Mouse (Mus musculus): ENCODE results near the gene Pou2f1.

Pou2f1 gene

DNA sequence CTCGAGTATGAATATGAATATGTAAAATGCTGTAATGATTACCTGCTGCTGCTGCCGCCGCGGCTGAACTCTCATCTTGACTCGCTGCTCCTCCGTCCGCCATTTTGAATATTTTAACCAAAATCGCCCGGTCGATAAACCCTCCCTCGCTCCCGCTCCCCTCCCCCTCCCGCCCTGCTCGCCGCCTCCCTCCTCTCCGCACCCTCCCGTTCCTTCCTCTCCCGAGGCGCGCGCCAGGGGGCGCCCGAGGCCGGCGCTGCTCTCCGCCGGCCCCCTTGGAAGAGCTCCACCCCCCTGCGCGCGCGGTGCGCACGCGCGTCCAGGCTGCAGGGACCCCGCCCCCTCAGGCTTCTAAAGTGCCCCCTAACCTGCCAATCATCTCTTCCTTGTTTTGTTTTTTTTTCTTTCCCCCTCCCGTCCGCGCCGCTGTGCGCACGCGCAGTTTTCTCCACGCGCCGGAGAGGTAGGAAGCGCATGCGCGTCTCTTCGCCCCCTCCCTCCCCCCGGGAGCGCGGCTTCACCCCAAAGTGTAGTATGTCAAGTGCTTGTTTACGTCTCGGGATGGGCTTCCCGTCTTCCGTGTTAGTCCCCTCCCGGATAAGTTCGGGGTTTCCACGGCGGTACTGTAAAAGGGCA, at the start of gene Pou2f1:
Gene Pou2f1, minus strand, starts transcription at position 159 of the 636 bp plus-strand sequence.
- peak; percentile 98 for DNase-seq

DNA sequence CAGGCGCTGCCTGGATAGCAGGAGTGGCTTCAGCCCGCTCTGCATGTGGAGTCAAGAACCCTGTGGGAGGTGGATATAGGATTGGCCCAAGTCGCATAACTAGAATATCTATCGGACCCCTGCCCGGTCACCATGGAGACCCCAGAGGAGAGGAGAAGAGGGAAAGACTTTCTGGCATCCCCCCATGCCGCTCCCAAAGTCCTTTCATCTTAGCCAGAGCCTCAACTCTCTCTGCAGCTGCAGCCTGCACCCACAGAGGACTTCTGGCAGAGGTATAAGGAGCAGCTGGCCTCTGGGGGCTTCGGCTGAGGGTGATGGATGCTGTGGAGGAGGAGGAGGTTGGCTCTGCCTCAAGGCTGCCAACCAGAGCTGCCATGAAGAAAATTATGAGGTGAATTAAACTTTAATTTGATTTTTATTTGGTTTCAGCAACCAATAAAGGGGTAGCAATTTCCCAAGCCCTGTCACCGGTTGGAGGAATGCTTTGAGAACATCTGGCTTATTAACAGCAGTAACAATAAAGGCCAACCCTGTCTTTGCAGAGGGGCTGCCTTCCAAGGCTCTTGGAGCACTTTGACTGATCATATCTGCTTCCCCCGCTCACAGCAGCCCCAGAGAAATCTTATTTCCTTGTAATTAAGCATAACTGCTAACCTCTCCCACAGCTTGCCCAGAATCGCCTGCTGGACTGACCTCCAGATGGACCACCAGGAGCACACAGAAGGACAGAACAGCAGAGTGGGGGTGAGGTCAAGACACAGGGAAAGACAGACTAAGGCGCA, 46.8 kb upstream of the Pou2f1 start:
- DNase-seq = no peak

- DNase-seq = no peak
These were observed 45.9 kb upstream of the Pou2f1 start for GRCm38 (mm10) chr1:166048230-166048911.

DNA sequence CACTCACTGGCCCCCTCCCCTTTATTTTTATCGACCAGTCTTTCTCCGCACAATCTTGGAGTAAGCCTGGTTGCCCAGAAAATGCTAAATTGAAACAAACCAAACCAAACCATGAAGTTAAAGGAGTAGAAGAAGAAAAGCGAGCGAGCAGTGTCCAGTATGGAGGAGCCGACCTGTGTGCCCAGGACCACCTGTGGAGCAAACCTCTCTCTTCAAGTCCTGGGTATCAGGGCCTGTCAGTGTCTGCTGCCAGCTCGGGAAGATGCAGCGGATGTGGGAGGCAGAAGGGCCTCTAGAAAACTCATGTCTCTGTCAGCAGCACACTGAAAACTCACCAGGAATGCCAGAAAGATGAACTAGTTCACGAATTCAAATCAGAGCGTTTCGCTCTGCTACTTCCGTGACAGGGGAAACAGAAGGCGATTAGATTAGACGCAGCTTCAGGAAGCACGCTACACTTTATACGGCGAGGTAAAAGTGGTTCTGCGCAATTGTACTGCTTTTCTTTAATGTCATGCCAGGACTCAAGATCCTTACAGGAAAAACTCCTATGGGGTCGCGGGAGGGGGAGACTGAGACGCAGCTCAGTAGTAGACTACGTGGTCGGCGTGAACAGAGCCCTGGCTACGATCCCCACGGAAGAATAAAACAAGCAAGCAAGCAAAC, 45.2 kb upstream of the Pou2f1 start:
- no peak for DNase-seq

DNA sequence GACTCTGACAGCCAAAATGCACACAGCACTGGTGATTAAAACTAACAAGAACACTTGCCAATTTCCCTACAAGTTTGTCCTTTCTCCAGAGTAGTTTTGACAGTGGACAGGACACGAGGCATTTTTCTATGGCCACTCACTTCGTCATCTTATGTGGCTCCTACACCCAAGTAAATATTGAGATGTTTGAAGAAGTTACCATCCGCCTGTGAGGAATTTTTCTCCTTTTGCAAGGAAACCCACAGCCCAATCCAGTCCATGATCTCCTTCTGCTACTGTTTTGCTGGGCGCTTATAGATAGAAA, 43.4 kb upstream of the Pou2f1 start:
- DNase-seq = no peak

GRCm38 (mm10) chr1:166045060-166045893, 42.8 kb upstream of the Pou2f1 start:
- DNase-seq = no peak

DNA sequence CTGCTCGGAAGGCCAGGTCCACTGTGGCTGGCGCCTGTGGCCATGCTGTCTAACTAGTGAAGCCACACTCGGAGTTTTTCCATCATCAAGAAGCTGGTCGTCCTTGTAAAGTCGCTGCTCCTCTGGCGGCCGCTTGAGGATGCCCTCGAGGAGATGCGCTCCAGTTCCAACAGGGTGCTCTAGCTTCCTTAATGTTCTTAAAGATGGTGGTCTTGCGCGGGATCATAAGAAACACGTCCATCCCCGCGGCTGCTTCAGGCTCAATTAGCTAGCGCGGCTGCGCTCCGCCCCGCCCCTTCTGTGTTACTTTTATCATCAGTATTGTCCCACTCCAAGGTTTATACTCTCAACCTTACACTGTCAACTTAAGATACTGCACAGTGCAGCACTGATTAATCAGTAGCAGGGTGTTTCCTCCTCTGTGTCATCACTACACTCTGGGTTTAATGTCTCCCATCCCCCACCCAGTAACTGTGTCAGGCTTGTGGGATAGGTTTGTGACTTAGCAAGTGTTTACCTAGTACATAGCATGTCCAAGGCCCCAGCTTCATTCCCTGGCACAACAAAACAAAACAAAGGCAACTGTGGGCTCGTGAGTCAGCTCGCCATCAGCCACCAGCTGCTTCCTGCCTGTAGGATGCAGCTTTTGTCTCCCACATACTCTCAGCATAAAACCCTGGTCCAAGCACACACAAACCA, 41.1 kb upstream of the Pou2f1 start:
- DNase-seq = no peak

DNA sequence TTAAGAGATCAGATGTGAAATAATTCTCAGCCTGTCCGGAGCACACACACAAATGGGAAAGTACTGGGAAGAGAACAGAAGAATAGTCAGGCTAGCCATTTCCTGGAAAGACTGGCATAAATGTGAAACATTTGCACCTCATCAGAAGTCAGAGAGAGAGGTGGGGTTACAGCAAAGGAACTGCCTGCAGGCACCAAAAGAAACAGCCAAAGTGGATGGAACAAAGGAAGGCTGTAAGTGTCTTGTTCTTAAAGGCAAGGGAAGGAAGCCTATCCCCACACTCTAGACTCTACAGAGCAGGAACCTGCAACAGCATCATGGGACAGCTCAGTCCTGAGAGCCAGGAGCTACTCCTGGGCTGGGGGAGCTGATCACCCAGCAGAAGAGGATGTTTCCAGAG, 39.0 kb upstream of the Pou2f1 start:
- no peak for DNase-seq

- no peak for DNase-seq
These were observed 36.4 kb upstream of the Pou2f1 start for GRCm38 (mm10) chr1:166038731-166039332.

DNA sequence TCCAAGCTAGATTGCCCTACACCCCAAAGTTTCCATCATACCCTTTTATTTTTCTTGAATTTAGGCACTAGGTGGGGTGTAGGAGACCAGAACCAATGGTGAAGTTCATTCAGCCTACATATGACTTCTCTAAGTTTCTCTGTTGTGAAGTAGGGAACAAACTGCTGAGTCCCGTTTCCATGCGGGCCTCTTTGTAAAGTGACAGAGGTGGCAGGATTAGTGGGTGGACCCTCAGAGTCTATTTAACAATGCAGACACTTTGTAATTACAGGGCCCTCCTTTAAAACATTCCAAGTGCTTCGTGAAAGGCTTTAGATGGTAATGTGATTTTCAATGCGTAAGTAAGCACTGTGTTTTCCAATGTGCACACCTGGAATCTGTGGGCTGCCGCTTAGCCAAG, 32.6 kb upstream of the Pou2f1 start:
- DNase-seq = no peak

GRCm38 (mm10) chr1:166031673-166032547, 29.4 kb upstream of the Pou2f1 start:
- no peak for DNase-seq

- no peak for DNase-seq
These were observed 21.5 kb upstream of the Pou2f1 start for GRCm38 (mm10) chr1:166023981-166024380.

GRCm38 (mm10) chr1:166017203-166017602, 14.7 kb upstream of the Pou2f1 start:
- no peak for DNase-seq

DNA sequence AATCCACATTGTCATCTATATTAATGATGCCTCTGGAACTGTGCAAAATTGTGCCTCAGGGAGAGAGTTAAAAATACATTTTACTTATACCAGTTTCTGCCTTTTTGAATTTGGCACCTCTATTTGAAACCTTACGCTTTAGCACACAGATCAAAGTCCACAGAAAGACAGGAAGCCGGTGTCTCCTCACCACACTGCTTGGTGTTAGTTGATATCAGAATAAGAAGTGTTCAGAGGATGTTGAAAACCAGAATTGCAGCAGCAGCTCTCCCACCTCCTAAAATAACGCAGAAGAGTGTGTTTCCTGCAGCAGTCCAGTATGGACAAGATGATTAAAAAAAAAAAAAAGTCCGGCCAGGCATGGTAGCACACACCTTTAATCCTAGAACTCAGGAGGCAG, 13.8 kb upstream of the Pou2f1 start:
- DNase-seq = no peak

DNA sequence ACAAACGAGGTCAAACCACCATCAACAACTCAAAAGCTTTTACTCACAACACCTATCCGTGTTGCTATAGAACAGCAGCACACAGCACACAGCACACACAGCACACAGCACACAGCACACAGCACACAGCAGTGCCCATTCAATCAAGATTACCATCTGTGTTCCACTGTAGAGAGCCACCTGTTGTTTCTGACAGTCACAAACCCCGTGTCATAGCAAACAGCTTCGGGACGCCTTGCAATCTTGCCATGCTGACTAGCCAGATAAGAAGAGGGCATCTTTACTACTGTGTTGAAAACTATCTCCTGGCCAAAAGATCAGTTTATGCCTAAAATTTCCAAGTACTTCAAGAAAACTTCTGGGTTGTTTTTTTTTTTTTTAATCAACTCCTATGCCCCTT, 12.1 kb upstream of the Pou2f1 start:
- no peak for DNase-seq

DNA sequence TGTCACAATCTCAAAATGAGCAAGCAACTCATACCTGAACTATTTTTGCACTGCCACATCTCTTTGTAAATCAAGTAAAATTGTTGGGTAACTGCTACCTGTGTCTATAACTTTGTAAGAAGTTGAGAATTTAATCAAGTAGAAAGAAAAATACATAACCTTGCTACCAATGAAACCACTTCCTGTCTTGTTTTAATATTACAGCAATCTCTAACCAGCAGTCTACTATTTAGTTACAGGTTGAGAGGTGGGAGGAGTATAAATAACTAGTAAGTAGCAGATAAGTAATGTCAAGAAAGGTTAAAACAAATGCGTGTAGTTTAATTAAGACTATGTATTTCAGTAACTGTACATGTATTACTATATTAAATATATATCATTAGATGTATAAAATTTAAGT, 7.6 kb upstream of the Pou2f1 start:
- DNase-seq = no peak

DNA sequence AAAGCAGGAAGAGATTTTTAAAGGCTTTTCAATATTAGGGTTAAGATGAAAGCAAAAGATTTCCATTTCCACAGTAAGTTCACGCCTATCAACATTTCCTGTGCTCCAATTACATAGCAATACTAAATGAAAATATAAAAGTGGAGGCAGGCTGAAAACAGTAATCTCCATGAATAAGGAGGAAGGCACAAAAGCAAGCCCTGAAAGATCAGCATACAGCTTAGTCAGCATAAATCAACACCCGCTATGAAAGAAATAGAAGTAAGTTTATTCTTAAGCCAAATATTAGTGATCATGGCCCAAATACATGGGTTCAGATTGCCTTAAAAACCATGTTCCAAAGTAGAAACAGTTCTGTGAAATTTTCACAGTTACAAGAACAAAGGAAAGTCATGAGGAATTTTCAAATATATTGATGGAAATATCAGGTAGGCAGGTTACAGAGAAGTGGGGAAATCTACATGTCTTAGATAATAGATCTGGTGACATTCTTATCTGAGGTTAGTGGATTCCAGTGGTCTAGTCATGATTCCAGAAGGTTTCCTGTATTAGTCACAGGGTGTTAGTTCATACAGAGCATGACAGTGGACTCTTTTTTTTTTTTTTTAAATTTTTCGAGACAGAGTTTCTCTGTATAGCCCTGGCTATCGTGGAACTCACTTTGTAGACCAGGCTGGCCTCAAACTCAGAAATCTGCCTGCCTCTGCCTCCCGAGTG, 6.3 kb upstream of the Pou2f1 start:
- no peak for DNase-seq

DNA sequence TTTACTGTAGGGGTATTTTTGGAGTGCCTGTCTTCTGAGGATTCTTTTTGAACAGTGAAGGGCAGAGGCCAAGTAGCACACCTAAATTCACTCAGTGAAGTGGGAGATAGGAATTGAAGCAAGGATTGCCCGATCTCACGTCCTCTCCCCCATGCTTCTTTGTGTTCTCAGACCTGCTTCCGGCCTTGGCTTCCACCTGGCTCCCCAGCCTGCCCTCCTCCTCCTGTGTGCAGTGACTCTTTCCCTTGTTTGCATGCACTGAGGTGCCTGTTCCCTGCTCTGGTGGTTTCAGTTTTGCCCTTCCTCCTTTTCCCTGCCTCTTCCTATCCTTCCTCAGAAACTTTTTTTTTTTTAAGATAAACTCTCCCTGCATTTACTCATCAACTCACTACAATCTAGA, 4.5 kb upstream of the Pou2f1 start:
- DNase-seq = no peak

DNA sequence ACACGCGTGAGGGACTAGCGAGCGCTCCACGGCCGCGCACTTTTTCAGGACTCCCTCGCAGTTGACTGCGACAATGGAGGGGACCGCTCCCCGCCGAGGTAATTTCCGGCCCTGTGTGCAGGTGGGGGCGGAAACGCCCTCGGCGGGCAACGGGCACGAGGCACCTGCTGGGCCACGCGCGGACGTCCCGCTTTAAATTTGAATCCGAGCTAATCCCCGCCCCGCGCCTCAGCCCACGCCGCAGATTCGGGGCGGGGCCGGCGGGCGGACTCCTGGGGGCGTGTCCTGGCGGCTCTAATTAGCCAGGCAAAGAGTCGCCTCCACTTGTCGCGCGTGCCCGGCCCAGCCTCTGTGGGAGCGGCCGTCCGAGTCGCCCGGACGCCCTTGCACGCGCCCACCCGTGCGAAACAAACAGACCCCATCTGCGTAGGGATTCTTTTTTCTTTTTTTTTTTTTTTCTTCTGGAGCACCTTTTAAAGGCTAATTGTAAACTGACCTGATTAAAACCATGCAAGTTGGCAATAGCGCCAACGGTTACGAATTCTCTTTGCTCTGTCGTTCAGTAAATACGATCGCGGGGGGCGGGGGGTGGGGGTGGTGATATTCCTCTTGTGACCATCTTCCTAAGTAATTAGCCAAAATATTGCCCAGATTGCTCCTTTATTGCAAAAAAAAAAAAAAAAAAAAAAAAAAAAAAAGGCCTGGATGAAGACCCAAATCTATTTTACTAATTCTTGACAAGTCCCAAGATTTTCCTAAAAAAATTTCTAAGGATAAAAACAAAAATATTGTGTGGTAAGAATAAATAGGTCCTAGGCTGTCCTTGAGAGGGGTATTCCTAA, 924 bp upstream of the Pou2f1 start:
- peak; percentile 97 for DNase-seq

Measured in kidney, postnatal 10 days (tissue).